Mouse (Mus musculus) heart, postnatal 36 days (tissue): ENCODE measurements around the gene Tardbp. TPM values are rescaled to one million over a fixed set of nuclear protein-coding genes. Genes with fewer than 3 reads are reported as not detected.

Experiments used
- DNase-seq, 2 experiments: peaks; one replicate each; pipeline ENCODE4 v3.0.0; 2021 to 2022
- intact Hi-C: fragments of 180-260 bp; cut with DNase I; formaldehyde crosslinking; loops from one replicate; pipeline ENCODE4 v1.15.1; 2025
- total RNA-seq, 2 experiments: library from RNA; stranded (reverse); gene quantifications; 2 replicates each; pipeline ENCODE4 v1.2.3; 2021

The Tardbp gene
- total RNA-seq, 2 experiments from 2014 or later, result 123 to 130 TPM

- DNase-seq, result no peak
- intact Hi-C loops, result no loop called here
Observed at GRCm38 (mm10) chr4:148563595-148563994, 63.2 kb downstream of the Tardbp start.

GRCm38 (mm10) chr4:148562676-148563075 lies 64.1 kb downstream of the Tardbp start:
- intact Hi-C loops, result no loop called here

More at GRCm38 (mm10) chr4:148562676-148563075, 64.1 kb downstream of the Tardbp start:
- no peak for DNase-seq

Other genes with a start within 250 kb of the Tardbp start
- gene Ubiad1, start 182.2 kb downstream of the Tardbp start, total RNA-seq, result 10 to 100 TPM; 16.5 to 16.9 TPM
- 10 to 100 TPM; 50.7 to 51.4 TPM for gene Mtor, start 178.4 kb downstream of the Tardbp start, total RNA-seq
- 1 to 10 TPM; 2.8 to 4.3 TPM for gene Angptl7, start 126.6 kb downstream of the Tardbp start, total RNA-seq
- 10 to 100 TPM; 38.5 to 43.2 TPM for gene Exosc10, start 68.6 kb downstream of the Tardbp start, total RNA-seq
- 10 to 100 TPM; 17.5 to 18.7 TPM for gene Srm, start 35.5 kb downstream of the Tardbp start, total RNA-seq
- under 1 TPM in 1 of 2 experiments, not detected in 1; 0.56 TPM for gene Masp2, start 24.5 kb downstream of the Tardbp start, total RNA-seq
- gene Gm572, start 16.3 kb upstream of the Tardbp start, total RNA-seq, result 1 to 10 TPM; 3.7 to 5.5 TPM
- gene Casz1, start 177.4 kb upstream of the Tardbp start, total RNA-seq, result 10 to 100 TPM; 38.7 to 45.3 TPM